Mouse (Mus musculus) E14TG2a.4 (cell line): ENCODE measurements at regions not wholly inside any gene's neighbourhood (a gene's known extent, or its start where the extent isn't known, plus 50 kb on each side); places are given as distances from the start of the nearest gene placed in this dataset.
A peak's percentile ranks its signal among the peaks of the same experiment; 100 is the strongest.

ENCODE experiments used
- H3K27me3 ChIP-seq: 2 replicates; pipeline ENCODE4 v1.6.1; 2014; ENCODE audit warnings: low read length, control low read depth; ENCODE audit not compliant: insufficient read depth
- H3K36me3 ChIP-seq: 2 replicates; pipeline ENCODE4 v1.6.1; 2014; ENCODE audit warnings: low read length, control low read depth; ENCODE audit not compliant: insufficient read depth
- H3K4me1 ChIP-seq: replicated peaks from 2 replicates; pipeline ENCODE4 v1.6.1; 2014; ENCODE audit warnings: low read depth, low read length, control low read depth
- H3K4me3 ChIP-seq: replicated peaks from 2 replicates; pipeline ENCODE4 v1.5.1; 2014; ENCODE audit warnings: mild to moderate bottlenecking, low read length
- H3K9me3 ChIP-seq: 2 replicates; pipeline ENCODE4 v1.6.1; 2014; ENCODE audit warnings: low read length, control low read depth
- CTCF ChIP-seq: conservative IDR thresholded peaks from 2 replicates; pipeline ENCODE4 v1.5.1; 2014; ENCODE audit warnings: low read length
- NANOG ChIP-seq: IDR thresholded peaks from 2 replicates; pipeline ENCODE4 v1.6.1; 2014; ENCODE audit warnings: borderline replicate concordance, low read length, mixed read lengths
- POU5F1 ChIP-seq: IDR thresholded peaks from 2 replicates; pipeline ENCODE4 v1.6.1; 2014; ENCODE audit warnings: low read length, borderline replicate concordance

- no peaks in the 10 kb centered on the region for H3K36me3 ChIP-seq
- H3K4me1 ChIP-seq, result no peaks in the 10 kb centered on the region; the same call in 1 of the 2 replicates
- TF ChIP-seq POU5F1, result no peak
- TF ChIP-seq NANOG, result no peak
- TF ChIP-seq CTCF, result no peak
- no peaks in the 10 kb centered on the region for H3K27me3 ChIP-seq
- H3K4me3 ChIP-seq, result no peak overlapping the region
- H3K9me3 ChIP-seq, result no peaks in the 10 kb centered on the region
These were observed 1564.5 kb upstream of the Gulo start for GRCm38 (mm10) chr14:67573451-67573995.

- no peaks in the 10 kb centered on the region for H3K36me3 ChIP-seq
- no peak overlapping the region for H3K4me3 ChIP-seq
- H3K4me1 ChIP-seq, result no peaks in the 10 kb centered on the region
- peaks cover 3% of the 10 kb centered on the region; the same call in 1 of the 2 replicates for H3K27me3 ChIP-seq
- TF ChIP-seq CTCF (no peak), POU5F1 (no peak), NANOG (no peak)
- no peaks in the 10 kb centered on the region for H3K9me3 ChIP-seq
These were observed 1560.8 kb upstream of the Gulo start for GRCm38 (mm10) chr14:67569744-67570322.

GRCm38 (mm10) chr14:67568896-67569743 lies 1560.1 kb upstream of the Gulo start:
- H3K4me1 ChIP-seq, result no peaks in the 10 kb centered on the region
- H3K4me3 ChIP-seq, result no peak overlapping the region
- H3K36me3 ChIP-seq, result no peaks in the 10 kb centered on the region
- TF ChIP-seq POU5F1, result no peak
- no peak for TF ChIP-seq CTCF
- no peak for TF ChIP-seq NANOG
- peaks cover 3% of the 10 kb centered on the region; the same call in 1 of the 2 replicates for H3K27me3 ChIP-seq
- no peaks in the 10 kb centered on the region for H3K9me3 ChIP-seq

- peaks cover 6% of the 10 kb centered on the region; the same call in 1 of the 2 replicates for H3K27me3 ChIP-seq
- H3K4me1 ChIP-seq, result no peaks in the 10 kb centered on the region
- H3K9me3 ChIP-seq, result no peaks in the 10 kb centered on the region
- H3K36me3 ChIP-seq, result no peaks in the 10 kb centered on the region
- no peak overlapping the region for H3K4me3 ChIP-seq
- TF ChIP-seq NANOG (no peak), CTCF (no peak), POU5F1 (no peak)
These were observed 1545.9 kb upstream of the Gulo start for GRCm38 (mm10) chr14:67554897-67555296.

- TF ChIP-seq NANOG (no peak), POU5F1 (no peak), CTCF (no peak)
- no peaks in the 10 kb centered on the region for H3K36me3 ChIP-seq
- peaks cover 3% of the 10 kb centered on the region; the same call in 1 of the 2 replicates for H3K9me3 ChIP-seq
- H3K4me3 ChIP-seq, result no peak overlapping the region
- H3K27me3 ChIP-seq, result peaks cover 9% of the 10 kb centered on the region; the same call in 1 of the 2 replicates
- no peaks in the 10 kb centered on the region for H3K4me1 ChIP-seq
These were observed 1541.6 kb upstream of the Gulo start for GRCm38 (mm10) chr14:67550462-67551185.

- H3K4me3 ChIP-seq, result no peak overlapping the region
- H3K36me3 ChIP-seq, result no peaks in the 10 kb centered on the region
- H3K4me1 ChIP-seq, result no peaks in the 10 kb centered on the region
- TF ChIP-seq POU5F1 (no peak), CTCF (peak; percentile 75)
- peaks cover 9% of the 10 kb centered on the region for H3K9me3 ChIP-seq
- H3K27me3 ChIP-seq, result peaks cover 9% of the 10 kb centered on the region
These were observed 1539.7 kb upstream of the Gulo start for GRCm38 (mm10) chr14:67548750-67549149.

GRCm38 (mm10) chr14:67545036-67545435 lies 1536.0 kb upstream of the Gulo start:
- TF ChIP-seq CTCF (no peak), NANOG (no peak), POU5F1 (no peak)
- Histone ChIP-seq H3K9me3 (peaks cover 19% of the 10 kb centered on the region), H3K4me1 (no peaks in the 10 kb centered on the region), H3K4me3 (no peak overlapping the region), H3K36me3 (no peaks in the 10 kb centered on the region), H3K27me3 (peaks cover 18% of the 10 kb centered on the region)

- Histone ChIP-seq H3K36me3 (no peaks in the 10 kb centered on the region), H3K27me3 (peaks cover 35% of the 10 kb centered on the region), H3K4me1 (peaks cover 12% of the 10 kb centered on the region), H3K9me3 (peaks cover 16% of the 10 kb centered on the region), H3K4me3 (no peak overlapping the region)
- TF ChIP-seq NANOG, result no peak
- TF ChIP-seq POU5F1, result no peak
- TF ChIP-seq CTCF, result no peak
These were observed 1532.3 kb upstream of the Gulo start for GRCm38 (mm10) chr14:67541271-67541711.
